ENCODE assay signal across 10 mouse cellular contexts in genomic region chr2:125334163-125334562, GRCm38 (mm10).
DNase-seq lines count a peak whose midpoint lies in the region; ATAC-seq lines count a peak whose summit lies in the region.
"Had no signal": no experiment of that assay in that cellular context is flagged by ENCODE, and none has a peak within 500 bp of the region (broad histone marks: within the 10 kb centered on the region; RNA-seq: fewer than 3 reads in every experiment).

No protein-coding gene starts in this region.

- H3K4me2 ChIP-seq in midbrain, embryonic 11.5 days = no peak overlapping the region
- H3K4me2 ChIP-seq in midbrain, embryonic 15.5 days = no peak overlapping the region
- H3K4me2 ChIP-seq: embryonic facial prominence, embryonic 12.5 days; hindbrain, embryonic 12.5 days had no signal

- no peak for ATAC-seq in midbrain, embryonic 11.5 days (ENCODE audit: low FRiP score)
- ATAC-seq in midbrain, embryonic 15.5 days (replicated peaks) = no peak

- H3K36me3 ChIP-seq in heart, embryonic 10.5 days = peaks cover 68% of the 10 kb centered on the region
- no peaks in the 10 kb centered on the region for H3K36me3 ChIP-seq in midbrain, embryonic 11.5 days (ENCODE audit: control insufficient read depth, insufficient read depth, low read length)
- H3K36me3 ChIP-seq in midbrain, embryonic 15.5 days (replicated peaks) = 0 out of 2 replicates have a peak, but pooled peaks cover 5% of the 10 kb centered on the region

- H3K27ac ChIP-seq in heart, embryonic 10.5 days = no peak overlapping the region
- H3K27ac ChIP-seq in midbrain, embryonic 11.5 days (ENCODE audit: low read depth, low read length) = no peak overlapping the region
- H3K27ac ChIP-seq in midbrain, embryonic 15.5 days = no peak overlapping the region
- H3K27ac ChIP-seq: embryonic facial prominence, embryonic 12.5 days; hindbrain, embryonic 12.5 days had no signal

- intact Hi-C loops in heart, postnatal 10 days (cut with DNase I) = loop anchor here (2.0 kb wide), 1 partner anchor 271 kb away; no protein-coding TSS in a partner anchor

- no peaks in the 10 kb centered on the region for H3K9me3 ChIP-seq in heart, embryonic 10.5 days
- H3K9me3 ChIP-seq in midbrain, embryonic 11.5 days (ENCODE audit: control insufficient read depth, low read length) = no peaks in the 10 kb centered on the region
- no peaks in the 10 kb centered on the region for H3K9me3 ChIP-seq in midbrain, embryonic 15.5 days
- H3K9me3 ChIP-seq: embryonic facial prominence, embryonic 12.5 days; hindbrain, embryonic 12.5 days had no signal

- no peak overlapping the region for H3K4me3 ChIP-seq in heart, embryonic 10.5 days
- H3K4me3 ChIP-seq in midbrain, embryonic 11.5 days (ENCODE audit: low read depth, low read length) = no peak overlapping the region
- no peak overlapping the region for H3K4me3 ChIP-seq in midbrain, embryonic 15.5 days
- H3K4me3 ChIP-seq: embryonic facial prominence, embryonic 12.5 days; hindbrain, embryonic 12.5 days had no signal

- H3K4me1 ChIP-seq in heart, embryonic 10.5 days = no peaks in the 10 kb centered on the region
- H3K4me1 ChIP-seq in midbrain, embryonic 11.5 days (ENCODE audit: control insufficient read depth, insufficient read depth, low read length) = no peaks in the 10 kb centered on the region
- no peaks in the 10 kb centered on the region for H3K4me1 ChIP-seq in midbrain, embryonic 15.5 days
- H3K4me1 ChIP-seq: embryonic facial prominence, embryonic 12.5 days; hindbrain, embryonic 12.5 days had no signal

- 75% methylated on average over 4 of the region's 4 CpGs for WGBS in heart, embryonic 10.5 days
- 86% methylated on average over 4 of the region's 4 CpGs for WGBS in midbrain, embryonic 11.5 days
- 77% methylated on average over 4 of the region's 4 CpGs for WGBS in midbrain, embryonic 15.5 days

- H3K9ac ChIP-seq in midbrain, embryonic 11.5 days (ENCODE audit: low read length) = no peak overlapping the region
- no peak overlapping the region for H3K9ac ChIP-seq in midbrain, embryonic 15.5 days
- H3K9ac ChIP-seq: embryonic facial prominence, embryonic 12.5 days; hindbrain, embryonic 12.5 days had no signal

- H3K27me3 ChIP-seq in heart, embryonic 10.5 days (ENCODE audit: insufficient read depth, poor library complexity, severe bottlenecking) = no peaks in the 10 kb centered on the region
- H3K27me3 ChIP-seq in midbrain, embryonic 11.5 days (ENCODE audit: control insufficient read depth, insufficient read depth, low read length) = no peaks in the 10 kb centered on the region
- H3K27me3 ChIP-seq in midbrain, embryonic 15.5 days (replicated peaks) = no peaks in the 10 kb centered on the region
- H3K27me3 ChIP-seq: embryonic facial prominence, embryonic 12.5 days; hindbrain, embryonic 12.5 days had no signal

- DNase-seq in adrenal gland, adult (ENCODE audit: inconsistent age in 2 of 2, low spot score in 1 of 2) = peak; percentile 8 to 71
- no peak for DNase-seq in adrenal gland, postnatal 4 days (ENCODE audit: low spot score in 2 of 2)
- DNase-seq in heart, postnatal 10 days = peak; percentile 50 to 52
- no peak for DNase-seq in heart, embryonic 10.5 days (ENCODE audit: low spot score)
- DNase-seq in midbrain, embryonic 11.5 days (ENCODE audit: low spot score, missing footprints) = peak; percentile 77
- DNase-seq in right cerebral cortex, adult 2 months (ENCODE audit: low spot score in 2 of 2) = no peak
- DNase-seq in urinary bladder, postnatal 10 days (ENCODE audit: low spot score) = no peak

Comparison
In these comparisons a context has a peak if more than half of its experiments do, and no peak if none do; other contexts are left out.
1. DNase-seq: peak in adrenal gland, adult (2 of 2), heart, postnatal 10 days (2 of 2) and midbrain, embryonic 11.5 days (single experiment); none in adrenal gland, postnatal 4 days (0 of 2), heart, embryonic 10.5 days (single experiment), right cerebral cortex, adult 2 months (0 of 2) and urinary bladder, postnatal 10 days (single experiment).